Mouse (Mus musculus) liver, adult 2 months (tissue): ENCODE data around the gene Sclt1. TPM values are rescaled to one million over a fixed set of nuclear protein-coding genes. Genes with fewer than 3 reads are reported as not detected.

Experiments used
- DNase-seq: peaks from one replicate; pipeline ENCODE4 v3.0.0-alpha.2; 2011; ENCODE audit warnings: low read depth, low spot score; ENCODE audit errors: extremely low read depth
- H3K27ac ChIP-seq: fragments of 200-500 bp; replicated peaks from 2 replicates; pipeline ENCODE4 v1.5.1; 2012; ENCODE audit warnings: low read depth, mild to moderate bottlenecking, control low read depth, inconsistent platforms, low read length; ENCODE audit not compliant: insufficient read depth
- H3K27me3 ChIP-seq: fragments of 200-500 bp; 2 replicates; pipeline ENCODE4 v1.6.1; 2012; ENCODE audit warnings: mild to moderate bottlenecking, moderate library complexity, low read length, inconsistent platforms; ENCODE audit not compliant: control insufficient read depth, insufficient read depth
- H3K36me3 ChIP-seq: fragments of 200-500 bp; 2 replicates; pipeline ENCODE4 v1.6.1; 2012; ENCODE audit warnings: low read length, inconsistent platforms; ENCODE audit not compliant: control insufficient read depth, insufficient read depth
- H3K4me1 ChIP-seq: fragments of 200-500 bp; 2 replicates; pipeline ENCODE4 v1.6.1; 2011; ENCODE audit warnings: low read length; ENCODE audit not compliant: control insufficient read depth, insufficient read depth
- H3K4me3 ChIP-seq: fragments of 200-500 bp; 2 replicates; pipeline ENCODE4 v1.5.1; 2011; ENCODE audit warnings: low read depth, mild to moderate bottlenecking, control low read depth, low read length, moderate library complexity; ENCODE audit not compliant: insufficient read depth
- H3K79me2 ChIP-seq: fragments of 200-500 bp; 2 replicates; pipeline ENCODE4 v1.6.1; 2012; ENCODE audit warnings: inconsistent platforms, mild to moderate bottlenecking, low read length, moderate library complexity; ENCODE audit not compliant: control insufficient read depth, insufficient read depth
- H3K9ac ChIP-seq: fragments of 200-500 bp; 2 replicates; pipeline ENCODE4 v1.6.1; 2012; ENCODE audit warnings: low read depth, mild to moderate bottlenecking, control low read depth, inconsistent platforms, low read length
- CTCF ChIP-seq: fragments of 200-500 bp; IDR thresholded peaks from 2 replicates; pipeline ENCODE4 v1.5.1; 2011; ENCODE audit warnings: low read depth, low read length, control low read depth
- POLR2A ChIP-seq: fragments of 200-500 bp; IDR thresholded peaks from 2 replicates; pipeline ENCODE4 v1.6.1; 2011; ENCODE audit warnings: low read length, control low read depth; ENCODE audit not compliant: insufficient read depth; ENCODE audit errors: extremely low read depth
- WGBS: fragments of 180-500 bp; shearing (Covaris S2); methylation state at CpG from one replicate; pipeline ENCODE4 v1.1.7; 2018; 5-methylcytosine and 5-hydroxymethylcytosine counted together
- polyA plus RNA-seq: library from polyadenylated mRNA; depleted of rRNA; stranded (reverse); fragments of >200 nt; gene quantifications from 2 replicates; pipeline ENCODE4 v1.2.3, GENCODE M21; 2012; rRNA removed
- total RNA-seq: library from RNA; depleted of rRNA; stranded (reverse); fragments of >200 nt; gene quantifications from 2 replicates; pipeline ENCODE4 v1.2.3, GENCODE M21; 2014; rRNA removed

The Sclt1 gene
- total RNA-seq = 6.0 and 7.9 TPM in 2 replicates
- 3.0 and 3.6 TPM in 2 replicates for polyA plus RNA-seq

GRCm38 (mm10) chr3:41742278-41742934 lies at the start of gene Sclt1, which contains the start of gene D3Ertd751e:
TSS of gene Sclt1 (minus strand) at chr3:41742514.
TSS of gene D3Ertd751e (plus strand) at chr3:41742611.
- no peaks in the 10 kb centered on the region for H3K27me3 ChIP-seq
- WGBS = under 1% methylated on average over 54 of the region's 66 CpGs
- H3K36me3 ChIP-seq = 0 out of 2 replicates have a peak, but pooled peaks cover 1% of the 10 kb centered on the region
- DNase-seq = peak; percentile 82
- H3K79me2 ChIP-seq = no peaks in the 10 kb centered on the region
- peak within 1 kb of the TSS; percentile 89 for H3K4me3 ChIP-seq
- 0 out of 2 replicates have a peak, but pooled peaks have one; percentile 58 for TF ChIP-seq POLR2A
- TF ChIP-seq CTCF = no peak
- peak within 1 kb of the TSS; percentile 61 for H3K27ac ChIP-seq
- peak within 1 kb of the TSS; percentile 86 for H3K9ac ChIP-seq
- H3K4me1 ChIP-seq = peaks cover 4% of the 10 kb centered on the region; the same call in 1 of the 2 replicates

GRCm38 (mm10) chr3:41762091-41762490 lies 19.8 kb upstream of the Sclt1 start:
- Histone ChIP-seq H3K79me2 (no peaks in the 10 kb centered on the region), H3K27me3 (no peaks in the 10 kb centered on the region), H3K27ac (no peak overlapping the region), H3K4me1 (no peaks in the 10 kb centered on the region), H3K36me3 (peaks cover 2% of the 10 kb centered on the region; the same call in 1 of the 2 replicates), H3K4me3 (no peak overlapping the region), H3K9ac (no peak overlapping the region)
- TF ChIP-seq POLR2A = no peak
- 90% methylated on average over 3 of the region's 3 CpGs for WGBS
- DNase-seq = no peak

GRCm38 (mm10) chr3:41754556-41754955 lies 12.2 kb upstream of the Sclt1 start:
- 83% methylated on average over 2 of the region's 2 CpGs for WGBS
- TF ChIP-seq POLR2A (no peak), CTCF (no peak)
- DNase-seq = no peak
- Histone ChIP-seq H3K27me3 (no peaks in the 10 kb centered on the region), H3K9ac (no peak overlapping the region), H3K79me2 (no peaks in the 10 kb centered on the region), H3K27ac (no peak overlapping the region), H3K4me1 (no peaks in the 10 kb centered on the region), H3K36me3 (peaks cover 13% of the 10 kb centered on the region; the same call in 1 of the 2 replicates), H3K4me3 (no peak overlapping the region)

DNA sequence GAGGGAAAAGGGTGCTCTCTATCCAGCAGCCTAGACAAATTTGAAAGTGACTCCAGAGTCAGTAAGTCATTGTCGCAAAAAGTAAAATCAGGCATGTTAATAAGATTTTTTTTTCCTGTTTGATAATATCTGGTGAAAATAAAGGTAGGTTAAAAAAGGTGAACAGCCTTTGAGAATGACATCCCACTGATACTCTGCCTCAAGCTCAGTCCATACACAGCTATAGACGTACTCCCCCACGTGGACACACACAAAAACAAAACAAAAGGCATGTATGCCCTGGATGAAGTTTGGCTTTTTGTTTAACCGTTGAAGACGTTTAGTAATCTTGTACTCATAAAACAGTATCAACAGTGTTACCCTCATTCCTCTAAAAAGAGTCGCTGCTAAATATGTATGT lies 1.1 kb upstream of the Sclt1 start:
- Histone ChIP-seq H3K4me3 (no peak overlapping the region), H3K4me1 (peaks cover 4% of the 10 kb centered on the region; the same call in 1 of the 2 replicates), H3K27ac (no peak overlapping the region), H3K27me3 (no peaks in the 10 kb centered on the region), H3K9ac (no peak overlapping the region), H3K36me3 (0 out of 2 replicates have a peak, but pooled peaks cover 1% of the 10 kb centered on the region), H3K79me2 (no peaks in the 10 kb centered on the region)
- TF ChIP-seq POLR2A = no peak
- TF ChIP-seq CTCF = no peak
- DNase-seq = peak; percentile 39
- WGBS = 26% methylated on average over 6 of the region's 6 CpGs

GRCm38 (mm10) chr3:41741601-41742277 lies 575 bp downstream of the Sclt1 start:
- WGBS = under 1% methylated on average over 39 of the region's 39 CpGs

More at GRCm38 (mm10) chr3:41741601-41742277, 575 bp downstream of the Sclt1 start:
- 0 out of 2 replicates have a peak, but pooled peaks cover under 1% of the 10 kb centered on the region for H3K36me3 ChIP-seq
- no peaks in the 10 kb centered on the region for H3K27me3 ChIP-seq
- H3K79me2 ChIP-seq = no peaks in the 10 kb centered on the region
- peak; percentile 41 for DNase-seq
- peaks cover 4% of the 10 kb centered on the region; the same call in 1 of the 2 replicates for H3K4me1 ChIP-seq
- peak overlapping the region; percentile 86 for H3K9ac ChIP-seq
- no peak for TF ChIP-seq CTCF
- no peak for TF ChIP-seq POLR2A
- H3K27ac ChIP-seq = peak overlapping the region; percentile 61
- H3K4me3 ChIP-seq = peak overlapping the region; percentile 89
